Mouse (Mus musculus): ENCODE results near the gene Eif4g1.

The Eif4g1 gene

DNA sequence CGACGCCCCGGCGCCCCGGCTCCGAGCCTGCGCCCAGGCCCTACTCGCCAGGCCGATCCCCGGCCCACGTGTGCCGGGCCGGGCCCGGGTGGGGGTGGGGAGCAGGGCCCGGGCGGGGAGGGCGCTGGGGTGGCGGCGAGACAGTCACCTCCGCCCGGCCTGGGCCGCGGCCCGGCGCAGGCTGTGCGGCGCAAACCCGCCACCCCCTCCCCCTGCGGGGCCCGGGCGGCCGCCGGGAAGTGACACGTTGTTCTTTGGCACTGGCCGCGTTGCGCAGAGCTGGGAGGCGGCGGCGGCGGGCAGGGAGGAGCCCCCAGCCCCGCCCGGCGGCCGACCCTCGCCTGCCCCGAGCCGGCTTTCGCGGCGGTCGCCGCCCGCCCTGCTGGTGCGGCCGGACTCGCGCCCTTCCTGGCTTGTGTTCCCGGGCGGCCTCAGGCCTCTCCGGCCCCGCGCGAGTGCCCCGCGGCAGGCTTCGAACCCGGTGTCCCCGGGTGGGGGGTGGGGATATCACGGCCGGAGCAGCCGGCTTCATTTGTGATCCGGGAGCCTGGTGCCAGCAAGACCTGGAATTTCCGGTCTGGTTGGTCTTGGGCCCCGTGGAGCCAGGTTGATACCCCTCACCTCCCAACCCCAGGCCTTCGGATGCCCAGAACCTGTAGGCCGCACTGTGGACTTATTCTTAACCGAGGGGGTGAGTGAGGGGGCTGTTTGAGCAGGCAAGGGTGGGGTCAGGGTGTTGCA, 5.0 kb downstream of the Eif4g1 start:
- no peak for DNase-seq

DNA sequence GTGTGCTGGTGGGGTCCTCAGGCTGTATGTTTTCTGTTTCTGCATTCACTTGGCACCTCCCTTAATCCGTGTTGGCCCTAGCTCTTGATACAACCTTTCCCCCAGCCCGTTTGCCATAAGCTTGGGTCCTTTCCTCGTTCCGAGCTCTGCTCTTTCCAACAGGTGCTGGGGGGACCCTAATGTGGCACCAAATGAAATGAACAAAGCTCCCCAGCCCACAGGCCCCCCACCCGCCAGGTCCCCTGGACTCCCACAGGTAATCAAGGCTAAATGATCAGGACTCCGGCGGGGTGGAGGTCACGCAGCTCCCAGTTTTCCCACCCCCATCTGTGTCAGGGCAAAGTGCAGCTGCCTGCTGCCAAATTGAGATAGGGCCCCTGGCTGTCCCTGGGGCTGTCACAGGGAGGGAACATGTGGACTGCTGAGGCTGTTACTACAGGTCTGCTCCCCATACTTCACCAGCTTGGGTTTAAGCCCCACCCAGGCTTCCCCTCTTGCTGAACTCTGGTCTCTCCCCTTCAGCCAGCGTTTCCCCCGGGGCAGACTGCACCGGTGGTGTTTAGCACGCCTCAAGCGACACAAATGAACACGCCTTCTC, 5.7 kb downstream of the Eif4g1 start:
- no peak for DNase-seq

DNA sequence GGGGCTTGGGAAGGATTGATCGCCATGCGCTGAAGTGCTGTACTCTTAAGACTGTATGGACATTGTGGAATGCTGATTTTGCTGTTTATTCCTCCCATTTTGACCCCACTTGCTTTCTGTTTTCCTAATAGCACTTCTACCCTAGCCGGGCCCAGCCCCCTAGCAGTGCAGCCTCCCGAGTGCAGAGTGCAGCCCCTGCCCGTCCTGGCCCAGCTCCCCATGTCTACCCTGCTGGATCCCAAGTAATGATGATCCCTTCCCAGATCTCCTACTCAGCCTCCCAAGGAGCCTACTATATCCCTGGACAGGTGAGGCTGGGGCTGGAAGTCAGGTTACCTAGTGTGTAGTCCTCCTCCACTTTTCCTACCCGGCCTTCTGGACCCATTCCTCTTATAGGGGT, 7.1 kb downstream of the Eif4g1 start:
- no peak for DNase-seq

DNA sequence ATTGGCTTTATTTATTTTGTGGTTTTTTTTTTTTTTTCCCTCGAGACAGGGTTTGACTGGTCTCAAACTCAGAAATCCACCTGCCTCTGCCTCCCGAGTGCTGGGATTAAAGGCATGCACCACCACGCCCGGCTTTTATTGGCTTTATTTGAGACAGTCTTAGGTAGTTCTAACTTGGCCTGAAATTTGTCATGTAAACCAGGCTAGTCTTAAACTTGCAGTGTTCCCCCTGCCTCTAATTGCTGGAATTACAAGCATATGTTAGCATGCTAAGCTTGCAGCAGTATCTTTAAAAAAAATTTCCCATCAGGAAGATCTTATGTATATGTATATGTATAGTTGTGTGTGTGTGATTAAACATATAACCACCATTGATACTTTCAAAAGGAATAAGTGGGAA, 8.6 kb downstream of the Eif4g1 start:
- no peak for DNase-seq

DNA sequence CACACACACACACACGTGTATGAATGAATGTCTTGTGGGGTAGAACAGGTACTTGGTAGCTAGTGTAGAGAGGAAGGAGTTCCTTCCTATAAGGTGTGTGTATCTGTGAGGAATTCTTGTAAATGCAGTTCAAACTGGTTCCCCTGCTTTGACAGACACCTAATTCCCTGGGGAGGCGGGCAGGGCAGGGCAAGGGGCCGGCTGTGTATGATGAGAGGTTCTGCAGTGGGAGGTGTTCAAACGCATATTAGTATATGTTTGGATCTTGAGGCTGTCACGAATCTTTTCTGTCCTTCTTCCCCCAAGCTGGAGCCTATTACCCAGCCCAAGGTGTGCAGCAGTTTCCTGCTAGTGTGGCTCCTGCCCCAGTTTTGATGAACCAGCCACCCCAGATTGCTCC, 9.3 kb downstream of the Eif4g1 start:
- DNase-seq, result no peak

DNA sequence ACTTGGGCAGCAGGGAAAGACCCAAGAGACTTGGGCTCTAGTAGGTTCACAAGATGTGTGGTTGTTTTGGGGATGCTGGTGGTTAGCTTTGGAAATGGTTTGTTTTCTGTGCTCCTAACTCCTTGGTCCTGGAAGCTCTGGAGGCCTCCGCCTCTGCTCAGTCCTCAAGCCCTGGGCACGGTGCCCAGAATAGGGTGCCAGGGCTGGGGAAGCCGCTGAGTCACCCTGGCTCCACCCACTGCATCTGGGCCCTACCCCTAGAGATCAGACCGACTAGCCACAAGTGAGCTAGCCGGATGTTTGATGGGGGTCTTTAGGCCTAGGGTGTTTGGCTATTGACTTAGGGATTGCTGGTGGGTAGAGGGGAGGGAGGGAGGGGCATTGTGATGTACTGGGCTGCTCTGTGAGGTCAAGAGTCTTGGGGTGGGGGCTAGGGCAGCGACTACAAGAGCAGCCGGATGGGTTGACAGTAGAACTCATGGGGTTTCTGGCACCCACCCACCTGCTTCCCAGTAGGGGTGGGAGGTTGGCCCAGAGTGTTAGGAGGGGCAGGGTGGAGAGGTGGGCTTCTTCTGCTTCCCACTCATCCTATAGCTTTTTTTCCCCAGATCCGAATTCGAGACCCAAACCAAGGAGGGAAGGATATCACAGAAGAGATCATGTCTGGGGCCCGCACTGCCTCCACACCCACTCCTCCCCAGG, 10.0 kb downstream of the Eif4g1 start:
- DNase-seq, result peak; percentile 68

DNA sequence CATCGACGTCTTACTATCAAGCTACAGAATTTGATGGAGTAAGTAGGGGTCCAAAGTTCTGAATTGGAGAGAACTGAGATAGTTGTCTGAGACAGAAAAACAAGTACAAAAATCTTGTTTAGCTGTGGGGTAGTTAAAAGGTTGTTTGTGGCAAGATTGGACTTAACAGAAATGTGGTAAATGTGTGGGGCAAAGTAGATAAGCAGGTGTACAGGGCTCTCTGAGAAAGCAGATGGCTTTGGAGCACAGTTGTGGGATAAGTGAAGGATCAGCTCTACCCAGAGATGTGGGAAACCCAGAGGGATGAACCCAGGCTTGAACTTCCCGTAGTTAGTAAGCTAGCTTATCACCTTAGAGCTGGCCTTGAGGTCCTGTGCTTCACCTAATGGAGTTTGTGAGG, 22.7 kb downstream of the Eif4g1 start:
- DNase-seq, result no peak

DNA sequence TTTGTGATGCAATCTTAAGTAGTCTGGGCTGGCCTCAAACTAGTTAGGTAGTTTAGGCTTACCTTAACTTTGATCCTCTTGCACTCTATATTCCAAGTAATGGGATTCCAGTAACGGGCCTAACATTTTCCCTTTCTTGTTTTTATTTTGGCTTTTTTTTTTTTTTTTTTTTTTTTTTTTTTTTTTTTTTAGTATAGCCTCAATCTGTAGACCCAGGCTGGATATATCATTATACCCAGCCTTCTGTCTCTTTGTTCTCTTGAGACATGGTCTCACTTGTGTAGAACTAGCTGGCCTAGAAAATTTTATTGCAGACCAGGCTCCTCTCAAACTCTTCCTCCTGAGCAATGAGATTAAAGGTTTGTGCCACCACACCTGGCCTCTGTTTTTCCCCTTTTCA, 23.5 kb downstream of the Eif4g1 start:
- DNase-seq, result no peak

DNA sequence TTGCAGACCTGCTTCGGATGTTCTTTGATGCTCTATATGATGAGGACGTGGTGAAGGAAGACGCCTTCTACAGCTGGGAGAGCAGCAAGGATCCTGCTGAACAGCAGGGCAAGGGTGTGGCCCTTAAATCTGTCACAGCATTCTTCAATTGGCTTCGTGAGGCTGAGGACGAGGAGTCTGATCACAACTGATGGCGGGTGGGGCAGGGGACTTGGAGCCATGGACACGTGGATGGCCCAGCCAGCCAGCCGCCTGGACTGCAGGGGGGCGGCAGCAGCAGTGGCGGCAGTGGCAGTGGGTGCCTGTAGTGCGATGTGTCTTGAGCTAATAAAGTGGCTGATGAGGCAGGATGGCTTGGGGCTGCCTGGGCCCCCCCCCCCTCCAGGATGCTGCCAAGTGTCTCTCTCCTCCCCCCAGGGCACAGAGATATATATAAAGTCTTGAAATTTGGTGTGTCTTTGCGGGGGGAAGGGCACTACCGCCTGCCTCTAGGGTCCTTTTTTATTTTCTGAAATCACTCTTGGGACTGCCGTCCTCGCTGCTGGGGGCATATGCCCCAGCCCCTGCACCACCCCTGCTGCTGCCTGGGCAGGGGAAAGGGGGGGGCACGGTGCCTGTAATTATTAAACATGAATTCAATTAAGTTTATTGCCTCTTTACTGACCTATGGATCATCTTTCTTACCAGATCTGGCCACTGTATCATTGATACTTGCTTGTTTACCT, 24.3 kb downstream of the Eif4g1 start:
- no peak for DNase-seq

DNA sequence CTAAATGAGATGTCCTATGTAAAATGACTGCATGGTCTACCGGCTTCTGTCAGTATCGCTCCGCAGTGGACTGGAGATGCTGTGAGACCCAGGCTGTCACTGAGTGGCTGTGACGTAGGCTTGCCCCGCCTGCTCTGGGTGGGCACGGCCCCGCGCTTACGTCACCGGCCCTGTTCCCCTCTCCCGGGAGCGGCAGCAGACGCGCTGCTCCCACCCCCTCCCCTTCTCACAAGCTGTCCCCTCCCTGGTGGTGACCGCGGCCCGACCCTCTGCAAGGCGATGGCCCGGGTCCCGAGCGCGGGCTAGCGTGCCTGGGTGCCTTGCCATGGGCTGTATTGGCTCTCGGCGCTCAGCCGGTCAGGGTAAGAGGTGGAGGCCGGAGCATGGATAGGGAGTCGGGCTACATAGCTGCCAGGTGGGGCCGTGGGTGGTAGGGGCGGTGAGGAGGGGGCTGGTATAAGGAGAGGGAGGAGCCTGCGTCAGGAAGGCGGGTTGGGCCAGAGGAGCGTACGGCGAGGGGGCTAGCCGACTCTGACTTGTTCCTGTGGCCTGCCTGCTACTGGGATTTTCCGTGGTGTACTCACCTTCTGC, 25.1 kb downstream of the Eif4g1 start, which contains the start of gene Fam131a:
TSS of gene Fam131a (plus strand) at position 131 of the 591 bp plus-strand sequence.
- DNase-seq, result peak; percentile 96

DNA sequence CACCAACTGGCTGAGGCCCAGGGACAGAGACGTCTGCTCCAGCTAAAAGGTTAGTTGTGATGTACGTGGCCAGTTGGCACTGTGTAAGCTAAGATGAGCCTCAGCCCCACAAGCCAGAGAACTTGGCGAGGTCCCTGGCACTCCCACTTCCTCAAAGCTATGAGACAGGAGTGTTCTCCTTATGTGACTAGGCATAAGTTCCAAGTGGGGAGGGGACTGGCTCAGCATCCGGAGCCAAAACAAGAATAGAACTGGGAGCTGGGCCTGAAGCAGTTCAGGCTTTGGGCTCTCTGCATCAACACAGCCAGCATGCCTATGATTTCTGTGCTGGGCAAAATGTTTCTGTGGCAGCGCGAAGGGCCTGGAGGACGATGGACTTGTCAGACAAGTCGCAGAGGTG, 26.7 kb downstream of the Eif4g1 start:
- peak; percentile 80 for DNase-seq

DNA sequence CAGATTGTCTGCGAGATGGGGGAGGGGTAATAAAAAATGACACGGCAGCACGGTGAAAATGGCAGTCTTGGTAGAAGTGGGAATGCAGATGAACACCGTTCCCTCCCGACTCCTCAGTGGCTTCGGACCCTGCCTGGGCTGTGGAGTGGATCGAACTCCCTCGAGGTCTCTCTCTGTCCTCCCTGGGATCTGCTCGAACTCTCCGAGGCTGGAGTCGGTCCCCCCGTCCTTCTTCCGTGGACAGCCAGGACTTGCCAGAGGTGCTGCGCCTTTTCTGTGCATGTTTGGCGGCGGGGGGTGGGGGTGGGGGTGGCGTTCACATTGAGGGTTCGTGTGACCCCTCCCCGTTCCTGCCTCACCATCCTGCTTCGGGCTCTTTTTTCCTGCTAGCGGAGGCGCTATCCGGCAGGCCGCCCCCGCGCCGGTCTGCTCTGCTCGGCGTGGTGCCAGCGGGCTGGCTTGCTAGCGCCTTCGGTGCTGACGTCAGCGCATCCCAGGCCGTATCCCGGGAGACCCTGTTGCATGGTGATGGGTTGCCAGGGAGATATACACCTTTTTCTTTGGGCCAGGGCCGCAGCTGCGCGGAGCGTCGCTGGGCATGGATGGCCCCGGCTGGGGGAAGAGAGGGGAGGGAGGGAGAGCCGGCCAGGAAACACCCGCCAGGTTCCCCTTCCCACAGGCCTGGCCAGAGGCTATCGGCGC, 27.7 kb downstream of the Eif4g1 start:
- DNase-seq, result peak; percentile 99

DNA sequence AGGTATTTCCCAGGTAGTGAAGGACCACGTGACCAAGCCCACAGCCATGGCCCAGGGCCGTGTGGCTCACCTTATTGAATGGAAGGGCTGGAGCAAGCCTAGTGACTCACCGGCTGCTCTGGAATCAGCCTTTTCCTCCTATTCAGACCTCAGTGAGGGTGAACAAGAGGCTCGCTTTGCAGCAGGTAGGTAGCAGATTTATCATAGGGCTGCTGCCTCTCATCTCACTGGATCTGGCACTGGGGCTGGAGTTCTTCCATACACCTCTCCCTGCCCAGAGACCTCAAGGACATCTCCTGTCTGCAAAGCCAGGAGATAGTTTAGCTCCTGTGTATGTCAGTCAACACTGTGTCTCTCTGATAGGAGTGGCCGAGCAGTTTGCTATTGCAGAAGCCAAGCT, 31.2 kb downstream of the Eif4g1 start:
- DNase-seq, result no peak

DNA sequence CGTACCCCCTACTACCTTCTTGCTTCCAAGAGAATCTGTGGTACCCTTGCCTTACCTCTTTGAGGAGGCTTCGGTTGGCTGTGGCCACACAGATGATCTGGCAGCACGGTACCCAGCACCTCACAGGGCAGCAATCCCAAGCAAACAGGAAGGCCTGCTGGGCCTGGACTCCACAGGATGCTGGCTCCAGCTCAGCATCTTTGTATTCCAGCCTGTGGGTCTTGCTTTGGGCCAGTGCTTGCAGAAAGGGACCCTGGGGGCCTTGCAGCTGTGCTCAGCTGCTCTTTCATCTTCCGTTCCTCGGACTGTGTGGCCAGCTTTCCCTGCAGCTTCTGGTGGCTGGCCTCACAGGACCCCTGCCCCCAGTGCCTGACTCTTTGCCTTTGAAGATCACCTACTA, 31.9 kb downstream of the Eif4g1 start:
- no peak for DNase-seq

DNA sequence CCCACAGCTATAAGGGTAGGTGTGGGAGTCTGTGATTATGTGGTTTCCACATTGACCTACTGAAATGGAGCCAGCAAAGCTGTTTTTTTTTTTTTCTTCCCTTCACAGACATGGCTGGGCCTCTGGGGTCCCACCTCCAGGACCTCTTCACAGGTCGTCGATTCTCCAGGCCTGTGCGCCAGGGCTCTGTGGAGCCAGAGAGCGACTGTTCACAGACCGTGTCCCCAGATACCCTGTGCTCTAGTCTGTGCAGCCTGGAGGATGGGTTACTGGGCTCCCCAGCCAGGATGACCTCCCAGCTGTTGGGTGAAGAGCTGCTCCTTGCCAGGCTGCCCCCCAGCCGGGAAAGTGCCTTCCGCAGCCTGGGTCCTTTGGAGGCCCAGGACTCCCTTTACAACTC, 33.2 kb downstream of the Eif4g1 start:
- no peak for DNase-seq

DNA sequence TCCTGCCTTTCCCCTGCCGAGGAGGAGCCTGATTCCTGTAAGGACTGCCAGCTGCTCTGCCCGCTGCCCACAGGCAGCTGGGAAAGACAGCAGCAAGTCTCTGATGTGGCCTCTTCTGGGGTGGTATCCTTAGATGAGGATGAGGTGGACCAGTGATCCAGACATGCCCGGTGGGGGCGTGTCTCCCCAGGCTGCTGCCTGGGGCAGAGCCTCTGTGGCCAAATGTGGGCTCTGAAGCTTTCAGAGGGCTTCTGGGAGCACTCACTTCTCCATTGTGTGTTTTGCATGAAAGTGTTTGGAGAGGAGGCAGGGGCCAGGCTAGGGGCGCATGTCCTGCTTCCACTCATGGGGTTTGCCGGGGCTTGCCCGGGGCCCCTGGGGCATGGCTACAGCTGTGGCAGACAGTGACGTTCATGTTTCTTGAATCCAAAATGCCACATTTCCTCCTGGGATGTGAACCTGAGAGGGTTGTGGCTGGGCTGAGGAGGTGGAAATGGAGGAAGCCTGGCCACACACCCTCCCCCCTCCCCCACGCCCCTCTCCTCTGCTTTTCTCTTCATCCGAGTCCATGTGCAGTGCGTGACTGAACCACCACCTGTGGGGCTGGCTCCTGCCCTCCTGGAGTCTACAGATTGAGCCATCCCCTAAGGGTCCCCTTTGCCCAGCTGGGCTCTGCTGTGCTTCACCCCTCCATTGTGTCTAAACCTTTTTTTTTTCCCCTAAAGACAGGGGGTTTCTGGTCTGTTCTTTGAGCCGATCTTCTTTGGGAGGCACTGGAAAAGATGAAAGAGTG, 33.8 kb downstream of the Eif4g1 start:
- no peak for DNase-seq

DNA sequence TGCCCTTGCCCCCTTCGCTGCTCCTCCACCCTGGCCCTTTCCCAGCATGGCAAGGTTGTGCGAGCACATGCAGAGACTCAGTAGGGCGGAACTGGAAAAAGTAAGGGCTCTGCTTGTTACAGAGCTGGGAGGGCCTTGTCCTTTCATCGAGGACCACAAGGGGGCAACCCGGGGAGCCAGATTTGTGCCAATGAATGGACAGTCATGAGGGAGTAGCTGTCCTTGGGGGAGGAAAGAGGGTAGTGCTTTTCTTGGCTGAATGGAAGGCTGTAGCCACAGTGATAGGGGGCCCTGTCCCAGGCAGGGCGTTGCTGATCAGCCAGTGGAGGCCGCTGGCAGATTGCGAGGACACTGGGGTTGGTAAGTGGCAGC, 34.4 kb downstream of the Eif4g1 start:
- DNase-seq, result no peak

DNA sequence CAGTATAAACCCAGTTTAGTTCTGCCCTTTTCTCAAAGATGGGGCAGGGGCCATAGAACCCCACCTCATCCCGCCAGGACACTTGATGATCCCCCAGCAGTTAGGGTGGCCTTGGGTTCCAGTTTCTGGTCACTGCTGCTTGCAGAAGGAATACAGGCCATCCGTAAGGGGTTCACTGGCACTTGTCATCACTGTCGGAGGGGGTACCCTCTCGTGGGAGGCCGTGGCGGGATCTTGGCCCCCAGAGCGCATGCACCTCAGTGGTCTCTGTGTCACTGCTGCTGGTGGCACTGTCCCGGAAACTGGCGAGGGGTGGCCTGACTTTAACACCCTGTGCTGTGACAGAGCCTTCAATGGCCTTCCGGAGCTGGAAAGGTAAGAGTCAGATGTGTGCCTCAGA, 35.0 kb downstream of the Eif4g1 start:
- no peak for DNase-seq

DNA sequence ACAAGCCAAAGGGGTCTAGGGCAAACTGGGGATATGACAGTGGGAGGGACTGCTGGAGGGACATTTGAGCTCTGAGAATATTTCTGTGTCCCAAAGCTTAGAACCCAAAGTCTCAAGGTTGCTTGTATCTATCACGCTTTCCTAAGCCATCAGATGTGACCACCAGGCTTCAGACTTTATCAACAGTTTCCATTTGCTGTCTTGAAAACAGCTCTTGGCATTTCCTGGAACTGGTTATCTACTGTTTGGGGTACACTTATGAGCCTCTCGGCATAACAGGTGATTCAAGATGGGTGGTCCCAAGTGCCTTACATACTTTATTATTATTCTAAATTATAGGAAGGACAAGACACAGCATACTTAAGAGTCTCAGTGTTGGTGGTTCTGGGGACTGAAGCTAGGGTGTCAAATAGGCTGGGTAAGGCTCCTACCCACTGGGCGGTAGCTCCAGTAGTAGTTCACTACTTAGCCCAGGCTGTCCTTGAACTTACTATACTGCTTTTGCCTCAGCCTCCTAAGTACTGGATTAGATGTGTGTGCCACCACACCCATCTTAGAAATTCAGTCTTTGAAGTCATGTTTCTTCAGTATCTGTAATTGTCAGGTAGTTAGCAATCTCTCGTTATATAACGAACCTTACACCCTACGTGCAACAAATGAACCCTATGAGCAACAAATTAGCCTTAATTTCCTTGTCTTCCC, 35.7 kb downstream of the Eif4g1 start:
- no peak for DNase-seq

DNA sequence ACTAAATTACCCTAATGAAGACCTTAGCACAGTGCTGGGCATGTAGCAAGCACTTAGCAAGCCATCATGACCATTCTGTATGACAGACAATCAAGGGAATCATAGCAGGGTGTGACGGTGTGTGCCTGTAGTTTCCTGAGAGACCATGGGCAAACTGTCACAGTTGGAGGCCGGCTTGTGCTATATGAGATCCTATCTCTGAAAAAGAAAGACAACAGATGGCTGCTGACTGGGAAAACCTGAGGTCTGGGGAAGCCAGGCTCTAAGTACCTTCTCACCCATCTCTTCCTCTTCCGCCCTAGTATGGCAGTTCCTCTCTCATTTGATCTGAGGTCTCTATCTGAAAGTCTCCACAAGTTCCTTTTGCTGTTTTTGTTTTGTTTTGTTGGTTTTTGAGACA, 37.7 kb downstream of the Eif4g1 start:
- DNase-seq, result no peak

DNA sequence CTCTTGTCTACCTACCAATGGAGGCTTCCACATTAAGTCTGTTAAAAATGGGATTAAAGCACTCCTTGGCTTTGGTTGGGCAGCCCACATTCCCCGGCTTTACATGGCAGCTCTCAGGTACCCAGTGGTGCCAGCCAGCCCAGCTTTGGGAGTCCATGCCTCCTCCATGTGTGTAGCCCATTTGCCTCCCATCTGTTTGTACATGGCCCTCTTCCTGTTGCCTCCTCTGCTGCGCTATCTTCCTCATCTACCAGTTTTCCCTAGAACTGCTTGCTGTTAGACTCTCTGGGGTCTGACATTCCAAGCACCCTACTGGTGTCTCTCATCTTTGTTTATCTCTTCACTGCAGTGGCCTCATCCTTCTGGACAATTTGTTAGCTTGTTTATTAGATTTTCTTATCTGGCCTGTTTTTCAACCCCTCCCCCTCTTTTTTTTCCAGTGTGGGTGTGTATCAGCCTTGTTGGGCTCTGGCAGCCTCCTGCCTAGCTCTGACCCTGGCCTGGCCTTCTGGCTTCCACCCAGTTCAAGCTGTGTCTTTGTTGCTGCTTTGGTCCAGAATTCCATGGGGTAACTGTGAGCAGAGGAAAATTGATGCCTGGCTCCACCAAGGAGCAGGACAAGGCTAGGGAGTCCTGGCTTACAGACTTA, 38.4 kb downstream of the Eif4g1 start:
- DNase-seq, result no peak
